Mouse (Mus musculus) ovary, postnatal 14 days (tissue): ENCODE results near the gene Olfr354.

Source experiments
- DNase-seq: peaks from one replicate; pipeline ENCODE4 v3.0.0; 2022; ENCODE audit warnings: low spot score

Gene Olfr354

GRCm38 (mm10) chr2:36905380-36905779 lies at the start of gene Olfr354:
Gene Olfr354 (plus strand): TSS chr2:36905680.
- no peak for DNase-seq

- DNase-seq, result no peak
Measured at GRCm38 (mm10) chr2:36862560-36862959, 42.9 kb upstream of the Olfr354 start, which contains the start of gene Olfr351. Gene Olfr351 (minus strand): TSS chr2:36862660.

- no peak for DNase-seq
Measured at GRCm38 (mm10) chr2:36868160-36868559, 37.3 kb upstream of the Olfr354 start, which contains the start of gene Olfr352. Gene Olfr352 (plus strand): TSS chr2:36868460.

- no peak for DNase-seq
Measured at GRCm38 (mm10) chr2:36892836-36893235, 12.6 kb upstream of the Olfr354 start, which contains the start of gene Olfr353. Gene Olfr353 (minus strand): TSS chr2:36892936.

- DNase-seq, result no peak
Measured at GRCm38 (mm10) chr2:36897114-36897513, 8.4 kb upstream of the Olfr354 start.

GRCm38 (mm10) chr2:36928797-36929196 lies 23.3 kb downstream of the Olfr354 start, which contains the start of gene Olfr355:
Gene Olfr355 (minus strand): TSS chr2:36928897.
- no peak for DNase-seq

GRCm38 (mm10) chr2:36936821-36937220 lies 31.3 kb downstream of the Olfr354 start, which contains the start of gene Olfr356:
Gene Olfr356 (plus strand): TSS chr2:36937121.
- DNase-seq, result no peak
